Mouse (Mus musculus) heart, adult 2 months (tissue): Measurements from ENCODE around the gene Crybb3.

Experiments used
- CTCF ChIP-seq: fragments of 200-600 bp; IDR thresholded peaks from 2 replicates; pipeline ENCODE4 v1.8.1; 2022; ENCODE audit warnings: antibody characterized with exemption, mild to moderate bottlenecking, moderate library complexity
- EP300 ChIP-seq: fragments of 200-500 bp; IDR thresholded peaks from 2 replicates; pipeline ENCODE4 v1.6.1; 2011; ENCODE audit warnings: low read depth, low read length, control low read depth; ENCODE audit not compliant: insufficient read depth
- POLR2A ChIP-seq: fragments of 200-500 bp; IDR thresholded peaks from 2 replicates; pipeline ENCODE4 v1.6.1; 2011; ENCODE audit warnings: mild to moderate bottlenecking, low read depth, low read length, control low read depth; ENCODE audit not compliant: insufficient read depth

GRCm38 (mm10) chr5:113107709-113108108, 26.3 kb upstream of the Crybb3 start:
- no peak for TF ChIP-seq CTCF
- TF ChIP-seq POLR2A: no peak
- no peak for TF ChIP-seq EP300
